Mouse (Mus musculus) G1E (cell line): ENCODE measurements at regions not wholly inside any gene's neighbourhood (a gene's known extent, or its start where the extent isn't known, plus 50 kb on each side); places are given as distances from the start of the nearest gene placed in this dataset.

Experiments used
- CTCF ChIP-seq: IDR thresholded peaks from 2 replicates; pipeline ENCODE4 v1.5.1; 2012; ENCODE audit warnings: low read depth, low read length, inconsistent platforms, mixed read lengths
- GATA1 ChIP-seq: IDR thresholded peaks from 2 replicates; pipeline ENCODE4 v1.6.1; 2012; ENCODE audit warnings: borderline replicate concordance, low read length, inconsistent platforms, mixed read lengths
- GATA2 ChIP-seq: IDR thresholded peaks from 2 replicates; pipeline ENCODE4 v1.6.1; 2012; ENCODE audit warnings: low read depth, low read length, inconsistent platforms, borderline replicate concordance
- TAL1 ChIP-seq: conservative IDR thresholded peaks from 2 replicates; pipeline ENCODE4 v1.6.1; 2012; ENCODE audit warnings: low read depth, low read length, inconsistent platforms, mixed read lengths

GRCm38 (mm10) chr3:66590775-66591174, 294.1 kb upstream of the Veph1 start:
- TF ChIP-seq CTCF (no peak), GATA1 (no peak), TAL1 (no peak), GATA2 (no peak)
